Mouse (Mus musculus) mouse embryonic stem cell (cell line): ENCODE data around the gene Cybrd1.

Experiments used
- in situ Hi-C, 2 experiments: fragments of 300-500 bp; cut with MboI; formaldehyde crosslinking; loops; 1 replicate in 1 of 2; 3 replicates in 1 of 2; pipeline ENCODE4 v1.14.3; 2019 to 2020; ENCODE audit warnings: low sequenced_read_pairs in 2 of 2, low pct_unique_long_range_greater_than_20kb in 1 of 2, mixed read lengths in 1 of 2; ENCODE audit not compliant: unreplicated experiment in 1 of 2

The Cybrd1 gene

DNA sequence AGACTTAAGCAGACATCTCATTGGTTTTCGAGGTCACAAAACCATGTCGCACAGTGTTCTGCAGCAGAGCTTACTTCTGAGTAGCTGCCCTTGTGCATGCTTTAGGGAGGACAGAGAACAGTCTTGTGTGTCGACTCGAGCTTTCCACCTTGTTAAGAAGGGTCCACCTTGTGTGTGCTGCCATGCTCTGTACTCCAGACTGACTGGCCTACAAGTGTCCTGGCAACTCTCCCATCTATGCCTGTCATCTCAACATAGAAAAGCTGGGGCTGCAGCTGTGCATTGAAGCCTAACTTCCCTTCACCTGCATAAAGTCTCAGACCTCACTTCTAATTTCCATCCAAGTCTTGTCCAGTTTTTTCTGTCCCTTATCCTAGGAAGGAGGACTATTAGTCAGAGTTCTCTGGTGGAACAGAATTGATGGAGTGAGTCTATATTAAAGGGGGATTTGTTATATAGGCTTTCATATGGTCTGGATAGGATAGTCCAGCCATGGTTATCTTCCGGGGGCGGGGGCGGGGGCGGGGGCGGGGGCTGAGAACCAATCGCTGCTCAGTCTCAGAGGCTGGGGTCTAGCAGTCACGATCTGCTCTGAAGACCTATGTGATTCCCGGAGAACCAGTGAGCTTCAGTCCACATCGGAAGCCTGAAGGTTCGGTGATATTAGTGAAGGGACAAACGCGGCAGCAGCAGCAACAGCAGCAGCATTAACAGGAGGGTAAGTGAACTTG lies 42.0 kb downstream of the Cybrd1 start:
- in situ Hi-C loops: loop anchor here in 1 of 2 experiments (10.0 kb wide), 1 partner anchor 105 kb away; no protein-coding TSS in a partner anchor

DNA sequence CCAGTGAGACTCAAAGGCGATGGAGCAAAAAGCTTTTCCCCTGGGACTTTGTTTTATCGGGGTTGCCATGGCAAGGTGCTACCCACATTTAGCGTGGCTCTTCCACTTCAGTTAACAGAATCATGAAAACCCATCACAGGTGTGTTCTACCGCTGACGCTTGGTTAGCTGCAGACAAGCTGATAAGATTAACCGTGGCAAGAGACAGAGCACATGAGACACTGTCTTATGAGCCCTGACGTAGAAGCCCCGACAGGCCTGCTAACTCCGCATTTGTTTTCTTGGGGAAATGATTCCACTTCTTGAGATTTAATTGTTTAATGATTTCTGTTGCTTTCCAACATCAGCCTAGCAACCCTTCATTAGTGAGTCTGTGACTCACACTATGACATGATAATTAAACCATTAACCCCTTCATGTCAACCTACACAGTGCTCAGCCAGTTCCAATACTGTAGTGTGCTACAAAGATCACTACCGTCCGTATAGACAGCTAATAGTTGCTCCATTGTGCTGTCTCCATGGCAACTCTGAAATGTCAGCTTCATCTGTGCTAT lies 42.7 kb downstream of the Cybrd1 start:
- in situ Hi-C loops: no loop called here

DNA sequence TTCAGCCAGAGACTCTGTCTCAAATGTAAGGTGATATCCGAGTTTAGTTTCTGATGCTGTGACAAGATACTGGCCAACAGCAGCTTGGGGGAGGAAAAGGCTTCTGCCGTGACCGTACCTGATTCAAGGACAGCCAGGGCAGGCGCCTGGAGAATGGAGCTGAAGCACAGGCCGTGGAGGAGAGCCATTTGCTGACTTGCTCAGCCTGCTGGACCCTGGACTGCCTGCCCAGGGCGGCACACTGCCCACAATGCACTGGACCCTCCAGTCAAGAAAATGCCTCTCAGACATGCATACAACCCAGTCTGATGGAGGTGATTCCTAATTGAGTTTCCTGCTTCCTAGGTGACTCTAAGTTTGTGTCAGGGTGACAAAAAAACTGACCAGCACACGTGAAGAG lies 43.8 kb downstream of the Cybrd1 start:
- in situ Hi-C loops: no loop called here

DNA sequence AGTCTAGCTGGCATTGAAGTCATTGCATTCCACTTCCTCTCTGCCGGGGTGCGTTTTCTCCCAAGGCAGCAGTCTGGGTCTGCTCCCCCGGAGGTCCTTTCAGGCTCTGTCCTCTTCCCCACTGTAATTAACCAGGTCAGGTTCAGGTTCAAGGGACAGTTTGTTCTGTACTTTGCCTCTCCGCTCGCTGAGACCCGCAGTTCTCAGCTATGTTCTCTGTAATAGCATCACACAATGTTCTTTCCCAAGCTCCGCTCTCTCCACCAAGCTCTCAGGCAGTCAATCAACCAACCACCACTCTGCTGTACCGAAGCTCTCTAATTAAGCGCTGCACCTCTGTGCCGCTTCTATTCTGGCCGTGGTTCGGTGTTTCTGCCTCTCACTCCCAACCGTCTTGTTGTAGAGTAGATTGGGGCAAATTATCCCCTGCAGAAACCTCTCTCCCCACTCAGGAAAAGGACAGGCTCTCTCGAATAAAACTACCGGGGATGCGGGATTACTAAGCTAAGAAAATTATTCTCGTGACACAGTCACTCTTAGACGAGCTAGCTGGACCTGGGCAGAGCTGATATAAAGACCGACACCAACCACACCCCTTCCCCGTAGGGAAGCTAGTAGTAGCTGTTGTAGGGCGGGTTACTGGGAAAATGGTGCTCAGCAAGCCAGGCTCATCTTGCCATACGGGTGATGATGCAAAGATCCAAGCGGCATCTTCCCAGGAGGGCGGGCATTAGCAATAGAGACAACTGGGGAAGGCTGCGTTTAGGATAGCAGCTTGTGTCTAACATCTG lies 45.3 kb downstream of the Cybrd1 start:
- in situ Hi-C loops: no loop called here

- in situ Hi-C loops: no loop called here
Measured at GRCm38 (mm10) chr2:71167211-71167610, 49.5 kb downstream of the Cybrd1 start.

GRCm38 (mm10) chr2:71168461-71169021 lies 50.8 kb downstream of the Cybrd1 start:
- in situ Hi-C loops: no loop called here

GRCm38 (mm10) chr2:71173031-71173430 lies 55.3 kb downstream of the Cybrd1 start:
- in situ Hi-C loops: no loop called here

GRCm38 (mm10) chr2:71176329-71177249 lies 58.9 kb downstream of the Cybrd1 start:
- in situ Hi-C loops: no loop called here

DNA sequence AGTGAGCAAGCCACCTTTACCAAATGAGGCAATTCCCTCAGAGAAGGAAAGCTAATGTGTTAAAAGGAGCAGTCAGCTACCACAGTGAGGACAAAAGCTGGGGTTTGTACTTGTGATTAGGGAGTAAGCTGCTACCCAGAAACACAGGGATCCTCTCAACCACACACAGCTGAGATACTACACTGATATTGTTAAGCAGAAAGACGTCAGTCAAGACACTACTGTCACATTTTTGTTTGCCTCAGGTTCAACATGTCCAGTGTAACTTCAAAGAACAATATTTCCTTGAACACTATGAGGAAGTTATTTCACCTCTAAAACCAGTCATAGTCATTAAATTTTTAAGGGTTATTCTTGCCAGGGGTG lies 59.5 kb downstream of the Cybrd1 start:
- in situ Hi-C loops: no loop called here

DNA sequence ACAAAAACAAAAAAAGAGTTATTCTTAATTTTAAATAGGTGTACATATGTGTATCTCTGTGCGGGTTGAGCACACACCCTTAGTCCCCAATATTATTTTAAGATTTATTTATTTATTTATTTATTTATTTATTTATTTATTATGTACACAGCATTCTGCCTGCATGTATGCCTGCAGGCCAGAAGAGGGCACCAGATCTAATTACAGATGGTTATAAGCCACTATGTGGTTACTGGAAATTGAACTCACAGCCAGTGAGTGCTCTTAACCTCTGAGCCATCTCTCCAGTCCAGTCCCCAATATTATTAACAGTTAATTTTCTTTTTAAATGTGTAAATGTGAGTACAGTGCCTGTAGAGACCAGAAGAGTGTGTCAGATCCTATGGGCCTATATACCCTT lies 60.0 kb downstream of the Cybrd1 start:
- in situ Hi-C loops: no loop called here

GRCm38 (mm10) chr2:71179716-71180115 lies 62.0 kb downstream of the Cybrd1 start:
- in situ Hi-C loops: no loop called here

DNA sequence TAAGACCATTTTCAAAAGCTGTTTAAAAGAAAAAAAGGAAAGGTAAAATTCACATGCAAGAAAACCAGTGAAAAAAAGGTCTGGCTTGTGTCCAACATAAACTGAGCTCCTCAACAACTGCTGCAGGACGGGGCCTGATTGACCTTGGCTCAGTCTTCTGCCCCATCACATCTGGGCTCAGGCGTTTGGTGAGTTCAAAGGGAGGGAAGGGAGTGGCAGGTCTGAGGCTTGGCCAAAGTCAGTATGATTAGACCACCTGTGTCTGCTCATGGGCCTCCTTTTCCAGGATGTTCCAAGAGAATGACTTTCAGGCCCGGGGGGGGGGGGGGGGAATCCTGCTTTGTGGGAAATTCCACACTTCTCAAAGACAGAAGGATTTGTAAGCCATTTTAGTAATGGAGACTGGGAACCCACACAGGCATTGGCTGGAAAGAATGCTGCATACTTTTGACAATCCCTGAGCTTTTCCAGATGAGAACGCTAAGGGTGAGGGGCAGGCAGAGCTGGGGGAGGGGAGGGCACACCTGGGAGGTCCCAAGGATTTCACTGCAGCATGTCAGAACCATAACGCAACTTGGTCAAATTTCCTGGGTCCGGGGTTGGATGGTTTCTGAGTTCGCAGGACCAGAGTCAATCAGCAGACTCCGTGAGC lies 63.0 kb downstream of the Cybrd1 start:
- in situ Hi-C loops: no loop called here

GRCm38 (mm10) chr2:71187950-71188349 lies 70.2 kb downstream of the Cybrd1 start:
- in situ Hi-C loops: no loop called here

DNA sequence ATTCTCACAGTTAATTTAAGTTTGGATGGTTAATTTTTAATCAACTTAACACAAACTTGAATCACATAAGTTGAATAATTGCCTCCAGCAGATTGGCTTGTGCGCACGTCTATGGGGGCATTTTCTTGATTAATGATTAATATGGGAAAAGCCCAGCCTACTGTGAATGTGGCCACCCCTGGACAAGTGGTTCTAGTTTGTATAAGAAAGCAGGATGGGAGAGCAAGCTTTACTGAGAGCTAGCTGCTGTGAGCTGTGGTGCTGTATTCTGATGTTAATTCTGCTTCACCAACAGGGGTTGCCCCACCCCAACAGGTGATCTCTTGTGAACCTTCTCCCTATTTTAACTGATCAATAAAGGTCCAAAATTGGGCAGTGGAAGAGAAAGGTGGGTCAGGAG lies 71.1 kb downstream of the Cybrd1 start:
- in situ Hi-C loops: no loop called here

DNA sequence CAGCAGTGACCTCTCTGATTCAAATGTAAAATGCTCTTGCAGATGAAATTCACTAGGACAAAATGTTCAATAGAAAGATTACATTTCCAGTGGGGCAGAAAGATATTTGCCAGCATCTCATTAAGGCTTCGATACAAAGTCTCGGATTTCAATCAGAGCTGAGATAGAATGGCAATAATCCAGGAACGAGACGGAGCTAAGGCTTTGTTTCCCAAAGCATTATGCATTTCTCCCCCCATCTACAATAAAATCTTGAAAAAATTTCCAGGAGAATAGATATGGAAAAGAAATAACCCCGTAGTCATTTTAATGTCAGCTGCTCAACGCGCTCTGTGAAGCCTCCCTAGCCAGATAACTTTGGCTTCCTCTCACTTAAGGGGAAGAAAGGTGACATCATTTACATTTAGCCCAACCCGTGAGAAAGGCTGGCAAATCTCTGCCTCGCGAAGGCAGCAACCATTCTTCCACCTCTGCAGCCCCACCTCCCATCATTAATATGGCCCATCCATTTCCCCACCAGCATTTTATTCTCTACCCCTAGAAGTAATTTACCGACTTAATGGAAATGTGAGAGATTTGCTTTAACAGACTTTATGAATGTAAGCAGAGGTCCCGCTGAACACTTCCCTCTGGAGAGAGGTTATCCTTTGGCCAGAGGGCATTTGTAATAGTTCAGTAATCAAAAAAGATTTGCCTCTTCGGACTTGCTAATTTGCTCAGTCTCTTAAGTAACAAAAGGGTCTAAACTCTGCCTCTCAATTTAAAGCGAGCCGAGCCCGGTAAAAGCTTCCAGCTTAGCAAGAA lies 73.9 kb downstream of the Cybrd1 start:
- in situ Hi-C loops: no loop called here

GRCm38 (mm10) chr2:71192195-71192807 lies 74.6 kb downstream of the Cybrd1 start:
- in situ Hi-C loops: no loop called here
